Mouse (Mus musculus) neural tube, embryonic 12.5 days (tissue): Measurements from ENCODE around the gene Tbx10. TPM values are rescaled to one million over a fixed set of nuclear protein-coding genes. Genes with fewer than 3 reads are reported as not detected.
A peak's percentile ranks its signal among the peaks of the same experiment; 100 is the strongest.

Experiments
- ATAC-seq: fragments of 200-750 bp; cut with Nextera tagmentation; 2 replicates; pipeline ENCODE4 v1.8.0; 2017; ENCODE audit warnings: low read depth, mild to moderate bottlenecking, moderate TSS enrichment, moderate library complexity; ENCODE audit not compliant: low FRiP score
- H3K27ac ChIP-seq: fragments of 300-500 bp; sonication (generic); 2 replicates; pipeline ENCODE4 v1.5.1; 2016
- H3K27me3 ChIP-seq: fragments of 300-500 bp; sonication (generic); replicated peaks from 2 replicates; pipeline ENCODE4 v1.6.1; 2016; ENCODE audit warnings: mild to moderate bottlenecking
- H3K36me3 ChIP-seq: fragments of 300-500 bp; sonication (generic); 2 replicates; pipeline ENCODE4 v1.6.1; 2016; ENCODE audit warnings: mild to moderate bottlenecking
- H3K4me1 ChIP-seq: fragments of 300-500 bp; sonication (generic); 2 replicates; pipeline ENCODE4 v1.6.1; 2016
- H3K4me2 ChIP-seq: fragments of 300-500 bp; sonication (generic); replicated peaks from 2 replicates; pipeline ENCODE4 v1.6.1; 2016; ENCODE audit warnings: mild to moderate bottlenecking
- H3K4me3 ChIP-seq: fragments of 300-500 bp; sonication (generic); 2 replicates; pipeline ENCODE4 v1.5.1; 2016
- H3K9ac ChIP-seq: fragments of 300-500 bp; sonication (generic); 2 replicates; pipeline ENCODE4 v1.6.1; 2016; ENCODE audit warnings: mild to moderate bottlenecking
- H3K9me3 ChIP-seq: fragments of 300-500 bp; sonication (generic); 2 replicates; pipeline ENCODE4 v1.6.1; 2016; ENCODE audit warnings: mild to moderate bottlenecking
- WGBS: fragments of 180-500 bp; shearing (Covaris S2); methylation state at CpG from one replicate; pipeline ENCODE4 v1.1.7; 2016; 5-methylcytosine and 5-hydroxymethylcytosine counted together
- polyA plus RNA-seq: library from polyadenylated mRNA; unstranded; fragments of >200 nt; fragmentation: Nextera tagmentation; extraction: Ambion mirVana; gene quantifications from 2 replicates; pipeline ENCODE4 v1.2.1, GENCODE M21; 2016

The Tbx10 gene
- polyA plus RNA-seq, 1 experiment from 2014 or later = not detected

GRCm38 (mm10) chr19:3998335-3998734 is 5.8 kb downstream of the Tbx10 start:
- no peak overlapping the region for H3K9ac ChIP-seq

GRCm38 (mm10) chr19:3999121-3999730 is 6.7 kb downstream of the Tbx10 start:
- H3K9ac ChIP-seq = peak overlapping the region; percentile 33; the same call in 1 of the 2 replicates
- WGBS = 86% methylated on average over 9 of the region's 9 CpGs
- ATAC-seq = no peak
- H3K4me1 ChIP-seq = peaks cover 17% of the 10 kb centered on the region
- no peaks in the 10 kb centered on the region for H3K9me3 ChIP-seq
- H3K27ac ChIP-seq = no peak overlapping the region
- no peak overlapping the region for H3K4me3 ChIP-seq
- H3K27me3 ChIP-seq = no peaks in the 10 kb centered on the region
- peak overlapping the region; percentile 86 for H3K4me2 ChIP-seq
- no peaks in the 10 kb centered on the region for H3K36me3 ChIP-seq

More at GRCm38 (mm10) chr19:3998335-3998734, 5.8 kb downstream of the Tbx10 start:
- ATAC-seq = no peak
- 83% methylated on average over 8 of the region's 8 CpGs for WGBS
- H3K36me3 ChIP-seq = no peaks in the 10 kb centered on the region
- peaks cover 17% of the 10 kb centered on the region for H3K4me1 ChIP-seq
- no peak overlapping the region for H3K27ac ChIP-seq
- H3K4me3 ChIP-seq = no peak overlapping the region
- no peaks in the 10 kb centered on the region for H3K27me3 ChIP-seq
- H3K9me3 ChIP-seq = no peaks in the 10 kb centered on the region
- H3K4me2 ChIP-seq = no peak overlapping the region

- Histone ChIP-seq H3K36me3 (peaks cover 8% of the 10 kb centered on the region), H3K9me3 (no peaks in the 10 kb centered on the region), H3K9ac (peak within 1 kb of the TSS; percentile 89), H3K4me1 (peaks cover 17% of the 10 kb centered on the region), H3K4me2 (peak within 1 kb of the TSS; percentile 86), H3K27me3 (no peaks in the 10 kb centered on the region), H3K27ac (peak within 1 kb of the TSS; percentile 94), H3K4me3 (peak within 1 kb of the TSS; percentile 65)
- under 1% methylated on average over 64 of the region's 64 CpGs for WGBS
- peak; percentile 89 for ATAC-seq
Measured at GRCm38 (mm10) chr19:4000119-4000900, 7.8 kb downstream of the Tbx10 start, which contains the start of the genes Nudt8 and Gm49405. Gene Nudt8, plus strand, starts transcription at chr19:4000580. Gene Gm49405, plus strand, starts transcription at chr19:4000626.

- H3K4me3 ChIP-seq = peak overlapping the region; percentile 65
- peaks cover 12% of the 10 kb centered on the region for H3K36me3 ChIP-seq
- H3K27ac ChIP-seq = peak overlapping the region; percentile 94
- no peaks in the 10 kb centered on the region for H3K27me3 ChIP-seq
- peak overlapping the region; percentile 89 for H3K9ac ChIP-seq
- peak overlapping the region; percentile 86 for H3K4me2 ChIP-seq
- peaks cover 17% of the 10 kb centered on the region for H3K4me1 ChIP-seq
- H3K9me3 ChIP-seq = no peaks in the 10 kb centered on the region
- ATAC-seq = peak; percentile 32
- WGBS = 20% methylated on average over 17 of the region's 17 CpGs
Measured at GRCm38 (mm10) chr19:4000949-4001525, 8.5 kb downstream of the Tbx10 start.

- 88% methylated on average over 5 of the region's 5 CpGs for WGBS
- peaks cover 19% of the 10 kb centered on the region for H3K36me3 ChIP-seq
- no peaks in the 10 kb centered on the region for H3K27me3 ChIP-seq
- H3K9ac ChIP-seq = peak overlapping the region; percentile 89; the same call in 1 of the 2 replicates
- no peak overlapping the region for H3K27ac ChIP-seq
- no peaks in the 10 kb centered on the region for H3K9me3 ChIP-seq
- H3K4me1 ChIP-seq = peaks cover 17% of the 10 kb centered on the region
- H3K4me2 ChIP-seq = peak overlapping the region; percentile 86; the same call in 1 of the 2 replicates
- H3K4me3 ChIP-seq = no peak overlapping the region
- ATAC-seq = no peak
Measured at GRCm38 (mm10) chr19:4001752-4002151, 9.2 kb downstream of the Tbx10 start.

GRCm38 (mm10) chr19:4003112-4003511 is 10.6 kb downstream of the Tbx10 start, which contains the start of gene Doc2g:
Gene Doc2g, plus strand, starts transcription at chr19:4003313.
- Histone ChIP-seq H3K4me1 (peaks cover 17% of the 10 kb centered on the region), H3K4me3 (no peak within 1 kb of the TSS), H3K27me3 (no peaks in the 10 kb centered on the region), H3K36me3 (peaks cover 33% of the 10 kb centered on the region), H3K9ac (no peak within 1 kb of the TSS), H3K4me2 (no peak within 1 kb of the TSS), H3K9me3 (no peaks in the 10 kb centered on the region), H3K27ac (no peak within 1 kb of the TSS)
- 84% methylated on average over 1 of the region's 1 CpGs for WGBS
- no peak for ATAC-seq

GRCm38 (mm10) chr19:4003641-4004040 is 11.1 kb downstream of the Tbx10 start:
- Histone ChIP-seq H3K4me3 (no peak overlapping the region), H3K27me3 (no peaks in the 10 kb centered on the region), H3K4me2 (no peak overlapping the region), H3K27ac (no peak overlapping the region), H3K36me3 (peaks cover 38% of the 10 kb centered on the region), H3K9ac (no peak overlapping the region), H3K4me1 (peaks cover 17% of the 10 kb centered on the region), H3K9me3 (no peaks in the 10 kb centered on the region)
- 81% methylated on average over 12 of the region's 12 CpGs for WGBS
- no peak for ATAC-seq

- H3K4me2 ChIP-seq = no peak overlapping the region
- WGBS = 88% methylated on average over 15 of the region's 15 CpGs
- no peak overlapping the region for H3K27ac ChIP-seq
- no peak overlapping the region for H3K4me3 ChIP-seq
- no peaks in the 10 kb centered on the region for H3K27me3 ChIP-seq
- no peaks in the 10 kb centered on the region for H3K9me3 ChIP-seq
- H3K9ac ChIP-seq = no peak overlapping the region
- H3K4me1 ChIP-seq = peaks cover 17% of the 10 kb centered on the region
- no peak for ATAC-seq
- peaks cover 45% of the 10 kb centered on the region for H3K36me3 ChIP-seq
Measured at GRCm38 (mm10) chr19:4004331-4004730, 11.8 kb downstream of the Tbx10 start.

GRCm38 (mm10) chr19:4005091-4005490 is 12.5 kb downstream of the Tbx10 start:
- WGBS = 88% methylated on average over 9 of the region's 9 CpGs
- Histone ChIP-seq H3K27me3 (no peaks in the 10 kb centered on the region), H3K4me3 (no peak overlapping the region), H3K9me3 (no peaks in the 10 kb centered on the region), H3K9ac (no peak overlapping the region), H3K27ac (no peak overlapping the region), H3K36me3 (peaks cover 53% of the 10 kb centered on the region), H3K4me2 (no peak overlapping the region), H3K4me1 (peaks cover 12% of the 10 kb centered on the region)
- ATAC-seq = no peak

GRCm38 (mm10) chr19:4005971-4006370 is 13.4 kb downstream of the Tbx10 start:
- Histone ChIP-seq H3K27ac (no peak overlapping the region), H3K4me3 (no peak overlapping the region), H3K36me3 (peaks cover 57% of the 10 kb centered on the region), H3K4me1 (peaks cover 9% of the 10 kb centered on the region), H3K9me3 (no peaks in the 10 kb centered on the region), H3K4me2 (no peak overlapping the region), H3K9ac (no peak overlapping the region), H3K27me3 (no peaks in the 10 kb centered on the region)
- no peak for ATAC-seq
- WGBS = 92% methylated on average over 8 of the region's 8 CpGs

- H3K36me3 ChIP-seq = peaks cover 44% of the 10 kb centered on the region
- peaks cover 6% of the 10 kb centered on the region for H3K4me1 ChIP-seq
- no peak for ATAC-seq
Measured at GRCm38 (mm10) chr19:4011086-4011485, 18.5 kb downstream of the Tbx10 start.

GRCm38 (mm10) chr19:4012432-4013022 is 20.0 kb downstream of the Tbx10 start, which contains the start of gene Ndufv1:
Gene Ndufv1, minus strand, starts transcription at chr19:4012806.
- Histone ChIP-seq H3K4me1 (peaks cover 6% of the 10 kb centered on the region), H3K27me3 (no peaks in the 10 kb centered on the region), H3K27ac (no peak within 1 kb of the TSS), H3K36me3 (peaks cover 30% of the 10 kb centered on the region), H3K9ac (peak within 1 kb of the TSS; percentile 78), H3K4me3 (peak within 1 kb of the TSS; percentile 80), H3K9me3 (no peaks in the 10 kb centered on the region), H3K4me2 (peak within 1 kb of the TSS; percentile 67)
- ATAC-seq = peak; percentile 100
- under 1% methylated on average over 45 of the region's 45 CpGs for WGBS

More at GRCm38 (mm10) chr19:4011086-4011485, 18.5 kb downstream of the Tbx10 start:
- peak overlapping the region; percentile 67; the same call in 1 of the 2 replicates for H3K4me2 ChIP-seq
- H3K27me3 ChIP-seq = no peaks in the 10 kb centered on the region
- no peak overlapping the region for H3K9ac ChIP-seq
- no peaks in the 10 kb centered on the region for H3K9me3 ChIP-seq
- H3K27ac ChIP-seq = no peak overlapping the region
- 92% methylated on average over 5 of the region's 5 CpGs for WGBS
- no peak overlapping the region for H3K4me3 ChIP-seq
